Mouse (Mus musculus) embryonic facial prominence, embryonic 11.5 days (tissue): ENCODE data around the gene Insl5. TPM values are rescaled to one million over a fixed set of nuclear protein-coding genes. Genes with fewer than 3 reads are reported as not detected.

Source experiments
- ATAC-seq: fragments of 200-750 bp; cut with Nextera tagmentation; replicated peaks from 2 replicates; pipeline ENCODE4 v1.8.0; 2017; ENCODE audit warnings: low read depth; ENCODE audit not compliant: insufficient number of reproducible peaks, low FRiP score, low TSS enrichment
- DNase-seq: peaks from one replicate; pipeline ENCODE4 v3.0.0-alpha.2; 2015; ENCODE audit warnings: low spot score
- H3K27ac ChIP-seq: fragments of 300-500 bp; sonication (generic); replicated peaks from 2 replicates; pipeline ENCODE4 v1.5.1; 2014; ENCODE audit warnings: mild to moderate bottlenecking, low read depth, low read length, control low read depth
- H3K27me3 ChIP-seq: fragments of 300-500 bp; sonication (generic); 2 replicates; pipeline ENCODE4 v1.6.1; 2014; ENCODE audit warnings: mild to moderate bottlenecking, low read length, moderate library complexity, mixed read lengths; ENCODE audit not compliant: control insufficient read depth, insufficient read depth
- H3K36me3 ChIP-seq: fragments of 300-500 bp; sonication (generic); replicated peaks from 2 replicates; pipeline ENCODE4 v1.6.1; 2014; ENCODE audit warnings: low read depth, mild to moderate bottlenecking, low read length, moderate library complexity, mixed read lengths; ENCODE audit not compliant: control insufficient read depth, insufficient read depth
- H3K4me1 ChIP-seq: fragments of 300-500 bp; sonication (generic); 2 replicates; pipeline ENCODE4 v1.6.1; 2014; ENCODE audit warnings: low read length, mixed read lengths; ENCODE audit not compliant: control insufficient read depth, insufficient read depth
- H3K4me2 ChIP-seq: fragments of 300-500 bp; sonication (generic); 2 replicates; pipeline ENCODE4 v1.6.1; 2014; ENCODE audit warnings: low read depth, mild to moderate bottlenecking, control low read depth, low read length, moderate library complexity
- H3K4me3 ChIP-seq: fragments of 300-500 bp; sonication (generic); 2 replicates; pipeline ENCODE4 v1.5.1; 2014; ENCODE audit warnings: low read depth, low read length, control low read depth
- H3K9ac ChIP-seq: fragments of 300-500 bp; sonication (generic); replicated peaks from 2 replicates; pipeline ENCODE4 v1.6.1; 2014; ENCODE audit warnings: mild to moderate bottlenecking, control low read depth, low read length
- H3K9me3 ChIP-seq: fragments of 300-500 bp; sonication (generic); replicated peaks from 2 replicates; pipeline ENCODE4 v1.6.1; 2016; ENCODE audit warnings: mild to moderate bottlenecking, low read length, inconsistent platforms, mixed read lengths; ENCODE audit not compliant: control insufficient read depth
- WGBS: fragments of 180-500 bp; shearing (Covaris S2); extraction: QIAGEN DNeasy Blood & Tissue Kit; methylation state at CpG from one replicate; pipeline ENCODE4 v1.1.7; 2014; 5-methylcytosine and 5-hydroxymethylcytosine counted together
- polyA plus RNA-seq: library from polyadenylated mRNA; unstranded; fragments of >200 nt; fragmentation: Nextera tagmentation; extraction: Ambion mirVana; gene quantifications from 2 replicates; pipeline ENCODE4 v1.2.1, GENCODE M21; 2014

The Insl5 gene
- 0.32 TPM in 1 of 2 replicates, not detected in the other for polyA plus RNA-seq

DNA sequence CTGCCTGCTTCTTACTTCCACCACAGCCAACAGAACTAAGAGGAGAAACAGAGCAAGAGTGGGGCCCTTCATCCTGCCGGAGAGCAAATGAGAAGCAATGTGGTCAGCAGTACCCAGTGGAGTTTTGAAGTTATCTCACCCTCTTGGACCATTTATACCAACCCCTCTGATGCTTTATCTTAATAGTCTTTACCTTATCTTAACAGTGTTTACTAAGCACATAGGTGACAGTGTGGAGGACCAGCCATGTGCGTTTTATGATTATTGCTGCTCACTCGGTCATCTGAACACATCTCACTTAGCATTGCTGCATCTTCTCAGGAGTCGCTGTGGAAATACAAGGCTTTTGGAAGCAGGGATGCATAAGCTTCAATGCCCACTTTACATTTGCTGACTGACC, at the start of gene Insl5:
Gene Insl5, minus strand, starts transcription at position 222 of the 400 bp plus-strand sequence.
- DNase-seq: no peak
- H3K27me3 ChIP-seq: no peaks in the 10 kb centered on the region
- no peak within 1 kb of the TSS for H3K4me2 ChIP-seq
- no peaks in the 10 kb centered on the region for H3K36me3 ChIP-seq
- no peaks in the 10 kb centered on the region for H3K4me1 ChIP-seq
- H3K9ac ChIP-seq: no peak within 1 kb of the TSS
- WGBS: 96% methylated on average over 4 of the region's 4 CpGs
- no peaks in the 10 kb centered on the region for H3K9me3 ChIP-seq
- no peak within 1 kb of the TSS for H3K27ac ChIP-seq
- no peak for ATAC-seq
- no peak within 1 kb of the TSS for H3K4me3 ChIP-seq

DNA sequence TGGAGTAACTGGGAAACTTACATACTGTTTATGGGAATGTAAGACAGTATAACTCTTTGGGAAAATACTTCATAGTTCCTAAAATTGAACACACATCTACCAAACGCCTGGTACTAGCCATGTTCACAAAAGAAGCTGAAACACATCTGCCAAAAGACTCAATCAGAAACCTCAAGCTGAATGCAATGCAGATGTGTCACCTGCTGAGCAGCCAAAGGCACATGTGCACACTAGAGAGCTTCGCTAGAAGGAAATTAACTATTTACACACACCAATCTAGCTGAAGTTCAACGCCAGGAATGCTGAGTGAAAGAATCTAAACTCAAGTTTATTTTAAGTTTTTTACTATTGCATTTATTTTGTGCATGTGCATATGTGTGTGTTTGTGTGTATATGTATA, 44.0 kb upstream of the Insl5 start:
- Histone ChIP-seq H3K4me2 (no peak overlapping the region), H3K27ac (no peak overlapping the region), H3K36me3 (no peaks in the 10 kb centered on the region), H3K9me3 (no peaks in the 10 kb centered on the region), H3K4me3 (no peak overlapping the region), H3K27me3 (no peaks in the 10 kb centered on the region), H3K4me1 (no peaks in the 10 kb centered on the region), H3K9ac (no peak overlapping the region)
- 63% methylated on average over 3 of the region's 3 CpGs for WGBS
- ATAC-seq: no peak
- DNase-seq: no peak

DNA sequence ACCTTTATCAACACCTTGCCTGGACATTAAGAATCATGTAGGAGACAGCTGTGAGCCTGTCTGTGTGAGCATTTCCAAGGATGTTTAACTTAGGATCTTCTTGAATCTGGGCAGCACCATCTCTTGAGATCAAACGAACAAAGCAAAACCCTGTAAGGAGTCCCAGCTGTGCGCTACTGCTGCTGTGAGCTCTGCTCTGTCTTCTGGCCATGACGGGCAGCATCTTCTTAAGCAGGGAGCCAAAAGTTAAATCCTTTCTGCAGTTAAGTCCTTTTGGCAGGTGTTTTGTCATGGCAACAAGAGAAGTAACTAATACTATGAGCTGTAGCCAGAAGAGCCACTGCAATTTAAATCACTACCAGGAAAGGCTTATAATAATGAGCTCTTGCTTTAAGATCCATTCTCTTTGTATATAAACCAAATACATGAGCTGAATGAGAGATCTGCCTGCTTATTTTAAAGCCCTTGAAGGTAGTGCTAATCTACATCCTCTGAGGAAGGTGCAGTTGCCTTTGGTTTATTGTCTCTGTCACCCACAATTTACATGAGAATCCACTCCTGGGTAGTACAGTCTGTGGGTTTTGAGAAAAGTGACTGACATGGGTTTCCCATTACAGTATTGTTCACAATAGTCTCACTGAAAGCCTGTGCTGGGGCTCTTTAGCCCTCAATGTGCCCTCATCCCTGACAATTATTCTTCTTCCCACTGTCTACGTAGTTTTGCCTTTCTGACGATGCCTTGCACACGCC, 41.4 kb upstream of the Insl5 start:
- Histone ChIP-seq H3K27me3 (no peaks in the 10 kb centered on the region), H3K4me1 (no peaks in the 10 kb centered on the region), H3K27ac (no peak overlapping the region), H3K9ac (no peak overlapping the region), H3K4me3 (no peak overlapping the region), H3K4me2 (no peak overlapping the region), H3K9me3 (no peaks in the 10 kb centered on the region), H3K36me3 (no peaks in the 10 kb centered on the region)
- ATAC-seq: no peak
- WGBS: 59% methylated on average over 6 of the region's 6 CpGs
- no peak for DNase-seq

DNA sequence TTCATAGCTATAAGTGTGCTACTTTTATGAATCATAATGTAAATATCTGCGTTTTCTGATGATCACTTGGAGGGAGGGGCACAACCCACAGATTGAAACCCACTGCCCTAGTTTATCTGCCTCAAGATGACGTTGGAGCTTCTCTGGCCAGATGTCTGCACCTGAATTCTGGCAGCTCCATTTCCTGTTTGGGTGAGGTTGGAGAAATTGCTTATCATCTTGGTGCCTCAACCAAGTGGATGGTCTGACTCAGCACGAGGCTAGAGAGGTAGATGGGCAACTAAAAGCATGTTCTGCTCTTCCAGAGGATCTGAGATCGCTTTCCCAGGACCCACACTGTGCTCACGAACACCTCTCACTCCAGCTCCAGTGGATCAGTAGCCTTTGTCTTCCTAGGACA, 38.3 kb upstream of the Insl5 start:
- H3K4me2 ChIP-seq: no peak overlapping the region
- DNase-seq (no peak), ATAC-seq (no peak)
- no peaks in the 10 kb centered on the region for H3K4me1 ChIP-seq
- H3K4me3 ChIP-seq: no peak overlapping the region
- 74% methylated on average over 5 of the region's 5 CpGs for WGBS
- no peaks in the 10 kb centered on the region for H3K36me3 ChIP-seq
- no peaks in the 10 kb centered on the region for H3K27me3 ChIP-seq
- no peak overlapping the region for H3K9ac ChIP-seq
- H3K27ac ChIP-seq: no peak overlapping the region
- H3K9me3 ChIP-seq: no peaks in the 10 kb centered on the region

DNA sequence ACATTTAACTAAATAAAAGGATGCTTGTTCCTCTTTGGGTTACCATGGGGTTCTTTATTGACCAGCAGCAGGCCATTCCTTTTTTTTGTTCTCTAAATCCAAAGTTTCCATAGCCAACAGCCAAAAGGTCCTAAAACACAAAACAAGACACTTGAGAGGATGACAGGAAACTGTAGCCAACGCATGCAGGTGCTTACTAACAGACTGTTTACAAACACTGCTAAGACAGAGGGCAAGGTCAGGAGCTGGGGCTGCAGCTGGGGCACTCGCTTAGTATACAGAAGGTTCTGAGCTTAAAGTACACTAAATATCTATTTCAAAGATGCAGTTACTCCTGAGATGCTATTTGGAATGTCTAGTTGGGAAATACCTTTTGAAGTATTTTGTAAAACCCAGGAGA, 37.8 kb upstream of the Insl5 start:
- H3K27ac ChIP-seq: no peak overlapping the region
- no peaks in the 10 kb centered on the region for H3K4me1 ChIP-seq
- H3K9ac ChIP-seq: no peak overlapping the region
- no peaks in the 10 kb centered on the region for H3K36me3 ChIP-seq
- ATAC-seq: no peak
- H3K27me3 ChIP-seq: no peaks in the 10 kb centered on the region
- no peak overlapping the region for H3K4me2 ChIP-seq
- no peak for DNase-seq
- no peak overlapping the region for H3K4me3 ChIP-seq
- WGBS: 70% methylated on average over 2 of the region's 2 CpGs
- no peaks in the 10 kb centered on the region for H3K9me3 ChIP-seq

DNA sequence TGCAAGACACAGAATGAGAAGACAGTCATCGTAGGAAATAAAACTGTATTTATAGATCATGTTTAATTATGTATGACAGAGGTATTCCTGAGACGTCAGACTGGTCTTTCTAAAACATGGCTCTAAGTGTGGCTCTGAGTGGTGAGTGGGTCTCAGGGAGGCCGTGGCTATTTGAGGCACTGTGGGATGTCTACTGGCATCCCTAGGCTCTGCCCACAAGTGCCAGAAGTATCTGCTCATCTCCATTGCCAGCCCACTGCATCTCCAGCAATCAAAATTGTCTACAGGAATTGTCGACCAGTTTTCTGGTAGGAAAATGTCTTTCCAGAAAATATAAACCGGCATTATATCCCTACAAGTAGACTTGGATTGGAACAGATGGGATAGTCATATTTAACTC, 30.3 kb upstream of the Insl5 start:
- 90% methylated on average over 5 of the region's 5 CpGs for WGBS
- ATAC-seq: no peak
- H3K4me1 ChIP-seq: no peaks in the 10 kb centered on the region
- H3K36me3 ChIP-seq: no peaks in the 10 kb centered on the region
- no peak overlapping the region for H3K4me3 ChIP-seq
- no peaks in the 10 kb centered on the region for H3K9me3 ChIP-seq
- H3K27ac ChIP-seq: no peak overlapping the region
- H3K4me2 ChIP-seq: no peak overlapping the region
- H3K27me3 ChIP-seq: no peaks in the 10 kb centered on the region
- no peak overlapping the region for H3K9ac ChIP-seq
- DNase-seq: no peak

DNA sequence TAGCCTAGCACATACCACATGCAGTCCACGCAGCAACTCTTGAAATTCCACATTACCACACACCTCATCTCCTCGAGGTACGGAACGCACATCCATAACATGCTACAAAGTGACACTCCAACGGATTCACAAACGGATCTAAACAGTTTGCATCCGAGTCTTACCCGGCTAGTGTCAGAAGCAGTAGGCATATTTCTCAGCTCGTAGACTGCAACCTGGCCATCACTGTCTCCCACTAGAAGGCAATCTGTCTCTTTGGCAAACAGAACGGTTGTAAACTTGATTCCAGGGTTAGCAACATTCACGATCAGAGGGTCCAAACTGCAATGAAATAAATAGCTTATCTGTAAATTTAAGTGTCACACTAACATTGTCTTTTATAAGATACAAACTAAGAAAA, 21.4 kb upstream of the Insl5 start:
- H3K4me2 ChIP-seq: no peak overlapping the region
- WGBS: 90% methylated on average over 11 of the region's 11 CpGs

DNA sequence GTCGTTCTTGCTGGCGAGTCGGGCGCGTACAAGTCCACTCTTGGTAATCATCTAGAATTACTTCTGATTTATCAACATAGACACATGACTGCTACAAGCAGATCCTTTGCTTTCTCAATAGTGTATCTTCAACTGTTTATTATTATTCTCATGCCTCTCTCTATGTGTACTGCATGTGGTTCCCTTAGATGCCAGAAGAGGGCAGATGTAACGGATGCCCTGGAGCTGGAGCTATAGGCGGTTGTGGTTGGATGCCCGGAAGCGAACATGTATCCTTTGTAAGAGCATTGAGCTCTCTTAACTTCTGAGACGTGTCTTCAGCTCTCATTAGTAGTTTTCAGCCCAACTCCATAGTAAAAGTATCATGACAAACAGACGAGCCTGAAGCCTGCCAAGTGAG, 16.4 kb upstream of the Insl5 start:
- no peak overlapping the region for H3K9ac ChIP-seq
- H3K4me2 ChIP-seq: no peak overlapping the region
- no peaks in the 10 kb centered on the region for H3K27me3 ChIP-seq
- ATAC-seq (no peak), DNase-seq (no peak)
- no peak overlapping the region for H3K4me3 ChIP-seq
- H3K4me1 ChIP-seq: no peaks in the 10 kb centered on the region
- 90% methylated on average over 11 of the region's 11 CpGs for WGBS
- H3K9me3 ChIP-seq: no peaks in the 10 kb centered on the region
- no peaks in the 10 kb centered on the region for H3K36me3 ChIP-seq
- no peak overlapping the region for H3K27ac ChIP-seq

More for the DNA sequence above, 21.4 kb upstream of the Insl5 start:
- H3K27ac ChIP-seq: no peak overlapping the region
- no peaks in the 10 kb centered on the region for H3K27me3 ChIP-seq
- no peaks in the 10 kb centered on the region for H3K9me3 ChIP-seq
- DNase-seq (no peak), ATAC-seq (no peak)
- H3K36me3 ChIP-seq: no peaks in the 10 kb centered on the region
- H3K4me3 ChIP-seq: no peak overlapping the region
- no peak overlapping the region for H3K9ac ChIP-seq
- H3K4me1 ChIP-seq: no peaks in the 10 kb centered on the region
